Mouse (Mus musculus): ENCODE measurements around the gene Isg20l2. TPM values are rescaled to one million over a fixed set of nuclear protein-coding genes. Genes with fewer than 3 reads are reported as not detected.

The Isg20l2 gene
- polyA plus RNA-seq, 1 experiment from 2014 or later = 43.5 TPM

GRCm38 (mm10) chr3:87924996-87925395 lies 5.1 kb upstream of the Isg20l2 start:
- ATAC-seq = no peak
- Histone ChIP-seq H3K9me3 (ENCODE audit: control insufficient read depth, low read length) (no peaks in the 10 kb centered on the region), H3K4me1 (replicated peaks; ENCODE audit: control insufficient read depth, insufficient read depth, low read length) (peaks cover 18% of the 10 kb centered on the region), H3K4me3 (replicated peaks; ENCODE audit: low read length) (no peak overlapping the region), H3K4me2 (ENCODE audit: low read length) (no peak overlapping the region), H3K27me3 (replicated peaks; ENCODE audit: control insufficient read depth, insufficient read depth, low read length) (no peaks in the 10 kb centered on the region), H3K27ac (ENCODE audit: low read length) (no peak overlapping the region), H3K36me3 (ENCODE audit: control insufficient read depth, insufficient read depth) (peaks cover 26% of the 10 kb centered on the region), H3K9ac (replicated peaks; ENCODE audit: low read depth, low read length) (no peak overlapping the region)
- 88% methylated on average over 7 of the region's 7 CpGs for WGBS

DNA sequence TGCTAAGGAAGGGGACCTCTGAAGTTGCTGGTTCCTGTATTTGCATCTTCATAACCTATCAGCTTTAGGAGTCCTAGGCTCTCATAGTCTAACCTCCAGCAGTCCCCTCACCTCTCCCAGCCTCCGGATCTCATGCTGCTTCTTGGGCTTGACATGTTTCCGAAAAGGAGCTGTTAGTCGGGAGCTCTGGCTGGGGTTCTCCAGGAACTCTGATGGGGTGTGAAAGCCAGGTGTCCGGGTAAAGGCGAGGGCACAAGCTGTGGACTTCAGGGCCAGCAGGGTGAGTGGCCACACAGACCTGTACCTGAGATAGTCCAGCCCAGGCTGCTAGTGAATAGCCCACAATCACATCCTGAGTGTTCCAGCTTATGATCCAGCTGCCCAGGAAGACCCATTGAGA lies 2.7 kb upstream of the Isg20l2 start:
- H3K4me1 ChIP-seq (replicated peaks; ENCODE audit: control insufficient read depth, insufficient read depth, low read length) = peaks cover 26% of the 10 kb centered on the region
- WGBS = 92% methylated on average over 5 of the region's 5 CpGs
- ATAC-seq = no peak
- H3K4me3 ChIP-seq (replicated peaks; ENCODE audit: low read length) = no peak overlapping the region
- peaks cover 30% of the 10 kb centered on the region for H3K36me3 ChIP-seq (ENCODE audit: control insufficient read depth, insufficient read depth)
- no peaks in the 10 kb centered on the region for H3K9me3 ChIP-seq (ENCODE audit: control insufficient read depth, low read length)
- no peaks in the 10 kb centered on the region for H3K27me3 ChIP-seq (replicated peaks; ENCODE audit: control insufficient read depth, insufficient read depth, low read length)
- H3K4me2 ChIP-seq (ENCODE audit: low read length) = no peak overlapping the region
- H3K9ac ChIP-seq (replicated peaks; ENCODE audit: low read depth, low read length) = no peak overlapping the region
- H3K27ac ChIP-seq (ENCODE audit: low read length) = no peak overlapping the region

- Histone ChIP-seq H3K4me2 (ENCODE audit: low read length) (peak overlapping the region; percentile 87), H3K4me1 (replicated peaks; ENCODE audit: control insufficient read depth, insufficient read depth, low read length) (peaks cover 41% of the 10 kb centered on the region), H3K9ac (replicated peaks; ENCODE audit: low read depth, low read length) (peak overlapping the region; percentile 84), H3K27me3 (replicated peaks; ENCODE audit: control insufficient read depth, insufficient read depth, low read length) (no peaks in the 10 kb centered on the region), H3K9me3 (ENCODE audit: control insufficient read depth, low read length) (no peaks in the 10 kb centered on the region), H3K36me3 (ENCODE audit: control insufficient read depth, insufficient read depth) (peaks cover 21% of the 10 kb centered on the region), H3K27ac (ENCODE audit: low read length) (peak overlapping the region; percentile 81), H3K4me3 (replicated peaks; ENCODE audit: low read length) (peak overlapping the region; percentile 84)
- 6% methylated on average over 26 of the region's 26 CpGs for WGBS
- peak; percentile 32; the same call in 1 of the 2 replicates for ATAC-seq
These were observed 605 bp upstream of the Isg20l2 start for GRCm38 (mm10) chr3:87929341-87930077.

DNA sequence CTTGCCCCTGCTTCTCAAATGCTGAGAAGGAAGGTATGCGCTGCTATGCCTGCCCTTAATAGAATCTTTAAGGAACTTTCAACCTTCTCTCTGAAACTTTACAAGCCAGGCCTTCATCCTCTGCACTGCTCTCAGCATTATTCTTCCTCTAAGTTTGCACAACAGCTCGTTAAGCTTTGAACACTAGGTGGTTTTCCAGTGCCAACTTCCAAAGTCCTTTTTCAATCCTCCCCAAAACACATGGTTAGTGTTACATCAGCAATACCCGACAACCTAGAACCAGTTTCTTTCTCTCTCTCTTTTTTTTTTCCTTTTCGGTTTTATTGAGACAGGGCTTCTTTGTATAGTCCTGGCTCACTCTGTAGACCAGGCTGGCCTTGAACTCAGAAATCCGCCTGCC lies 3.9 kb downstream of the Isg20l2 start:
- no peak overlapping the region for H3K9ac ChIP-seq (replicated peaks; ENCODE audit: low read depth, low read length)
- H3K27me3 ChIP-seq (replicated peaks; ENCODE audit: control insufficient read depth, insufficient read depth, low read length) = no peaks in the 10 kb centered on the region
- H3K4me3 ChIP-seq (replicated peaks; ENCODE audit: low read length) = no peak overlapping the region
- no peaks in the 10 kb centered on the region for H3K9me3 ChIP-seq (ENCODE audit: control insufficient read depth, low read length)
- H3K4me2 ChIP-seq (ENCODE audit: low read length) = no peak overlapping the region
- no peak overlapping the region for H3K27ac ChIP-seq (ENCODE audit: low read length)
- H3K36me3 ChIP-seq (ENCODE audit: control insufficient read depth, insufficient read depth) = peaks cover 20% of the 10 kb centered on the region
- no peak for ATAC-seq
- H3K4me1 ChIP-seq (replicated peaks; ENCODE audit: control insufficient read depth, insufficient read depth, low read length) = peaks cover 52% of the 10 kb centered on the region
- 62% methylated on average over 5 of the region's 5 CpGs for WGBS

GRCm38 (mm10) chr3:87934501-87934900 lies 4.4 kb downstream of the Isg20l2 start:
- H3K9me3 ChIP-seq (ENCODE audit: control insufficient read depth, low read length) = no peaks in the 10 kb centered on the region
- 67% methylated on average over 4 of the region's 4 CpGs for WGBS
- peaks cover 20% of the 10 kb centered on the region for H3K36me3 ChIP-seq (ENCODE audit: control insufficient read depth, insufficient read depth)
- no peak overlapping the region for H3K27ac ChIP-seq (ENCODE audit: low read length)
- H3K4me2 ChIP-seq (ENCODE audit: low read length) = no peak overlapping the region
- no peaks in the 10 kb centered on the region for H3K27me3 ChIP-seq (replicated peaks; ENCODE audit: control insufficient read depth, insufficient read depth, low read length)
- no peak for ATAC-seq
- no peak overlapping the region for H3K4me3 ChIP-seq (replicated peaks; ENCODE audit: low read length)
- H3K9ac ChIP-seq (replicated peaks; ENCODE audit: low read depth, low read length) = no peak overlapping the region
- peaks cover 47% of the 10 kb centered on the region for H3K4me1 ChIP-seq (replicated peaks; ENCODE audit: control insufficient read depth, insufficient read depth, low read length)

DNA sequence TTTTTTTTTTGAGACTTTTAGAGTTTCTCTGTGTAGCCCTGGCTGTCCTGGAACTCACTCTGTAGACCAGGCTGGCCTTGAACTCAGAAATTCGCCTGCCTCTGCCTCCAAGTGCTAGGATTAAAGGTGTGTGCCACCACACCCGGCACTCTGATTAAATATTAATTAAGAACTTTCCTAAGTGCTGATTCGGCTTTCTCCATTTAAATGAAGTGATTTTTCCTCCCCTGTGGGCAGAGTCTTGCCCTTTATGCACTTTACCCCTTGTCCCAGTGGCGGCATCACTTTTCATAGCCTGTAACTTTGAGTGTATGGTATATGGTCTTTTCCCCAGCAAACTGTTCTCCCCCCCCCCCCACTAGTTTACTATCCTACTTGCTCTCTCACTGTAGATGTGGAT lies 5.1 kb downstream of the Isg20l2 start:
- Histone ChIP-seq H3K27me3 (replicated peaks; ENCODE audit: control insufficient read depth, insufficient read depth, low read length) (no peaks in the 10 kb centered on the region), H3K9ac (replicated peaks; ENCODE audit: low read depth, low read length) (no peak overlapping the region), H3K4me1 (replicated peaks; ENCODE audit: control insufficient read depth, insufficient read depth, low read length) (peaks cover 47% of the 10 kb centered on the region), H3K36me3 (ENCODE audit: control insufficient read depth, insufficient read depth) (peaks cover 20% of the 10 kb centered on the region), H3K4me2 (ENCODE audit: low read length) (no peak overlapping the region), H3K9me3 (ENCODE audit: control insufficient read depth, low read length) (no peaks in the 10 kb centered on the region), H3K27ac (ENCODE audit: low read length) (no peak overlapping the region), H3K4me3 (replicated peaks; ENCODE audit: low read length) (no peak overlapping the region)
- no peak for ATAC-seq
- WGBS = 79% methylated on average over 4 of the region's 4 CpGs

- no peak overlapping the region for H3K9ac ChIP-seq (replicated peaks; ENCODE audit: low read depth, low read length)
- ATAC-seq = peak; percentile 70
These were observed 5.7 kb downstream of the Isg20l2 start for GRCm38 (mm10) chr3:87935776-87936175.

GRCm38 (mm10) chr3:87940611-87941010 lies 10.5 kb downstream of the Isg20l2 start:
- Histone ChIP-seq H3K9me3 (ENCODE audit: control insufficient read depth, low read length) (no peaks in the 10 kb centered on the region), H3K9ac (replicated peaks; ENCODE audit: low read depth, low read length) (no peak overlapping the region), H3K4me2 (ENCODE audit: low read length) (no peak overlapping the region), H3K36me3 (ENCODE audit: control insufficient read depth, insufficient read depth) (peaks cover 15% of the 10 kb centered on the region), H3K27me3 (replicated peaks; ENCODE audit: control insufficient read depth, insufficient read depth, low read length) (no peaks in the 10 kb centered on the region), H3K4me1 (replicated peaks; ENCODE audit: control insufficient read depth, insufficient read depth, low read length) (peaks cover 11% of the 10 kb centered on the region), H3K27ac (ENCODE audit: low read length) (no peak overlapping the region), H3K4me3 (replicated peaks; ENCODE audit: low read length) (no peak overlapping the region)
- WGBS = 59% methylated on average over 5 of the region's 5 CpGs
- ATAC-seq = no peak

More at GRCm38 (mm10) chr3:87935776-87936175, 5.7 kb downstream of the Isg20l2 start:
- Histone ChIP-seq H3K36me3 (ENCODE audit: control insufficient read depth, insufficient read depth) (peaks cover 22% of the 10 kb centered on the region), H3K27me3 (replicated peaks; ENCODE audit: control insufficient read depth, insufficient read depth, low read length) (no peaks in the 10 kb centered on the region), H3K9me3 (ENCODE audit: control insufficient read depth, low read length) (no peaks in the 10 kb centered on the region), H3K4me1 (replicated peaks; ENCODE audit: control insufficient read depth, insufficient read depth, low read length) (peaks cover 45% of the 10 kb centered on the region), H3K27ac (ENCODE audit: low read length) (no peak overlapping the region), H3K4me3 (replicated peaks; ENCODE audit: low read length) (no peak overlapping the region), H3K4me2 (ENCODE audit: low read length) (no peak overlapping the region)
- 93% methylated on average over 2 of the region's 2 CpGs for WGBS

DNA sequence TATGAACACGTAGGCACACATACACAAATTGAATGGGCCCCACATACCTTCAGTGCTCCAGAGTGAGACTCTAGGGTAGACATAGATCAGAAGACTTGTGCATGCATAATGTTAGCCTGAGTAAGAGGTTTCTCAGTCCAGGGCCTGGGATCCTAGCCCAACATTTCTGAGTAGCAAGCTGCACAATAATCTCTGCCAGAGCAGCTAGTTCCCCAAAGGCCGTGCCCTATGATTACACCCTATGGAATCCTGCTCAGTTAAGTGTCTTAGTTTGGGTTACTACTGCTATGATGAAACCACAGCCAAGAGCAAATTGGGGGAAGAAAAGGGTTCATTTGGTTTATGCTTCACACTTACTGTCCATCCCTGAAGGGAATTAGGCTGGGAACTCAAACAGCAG lies 12.4 kb downstream of the Isg20l2 start:
- Histone ChIP-seq H3K4me3 (replicated peaks; ENCODE audit: low read length) (no peak overlapping the region), H3K27me3 (replicated peaks; ENCODE audit: control insufficient read depth, insufficient read depth, low read length) (no peaks in the 10 kb centered on the region), H3K27ac (ENCODE audit: low read length) (no peak overlapping the region), H3K4me1 (replicated peaks; ENCODE audit: control insufficient read depth, insufficient read depth, low read length) (peaks cover 12% of the 10 kb centered on the region), H3K36me3 (ENCODE audit: control insufficient read depth, insufficient read depth) (peaks cover 15% of the 10 kb centered on the region), H3K9ac (replicated peaks; ENCODE audit: low read depth, low read length) (no peak overlapping the region), H3K9me3 (ENCODE audit: control insufficient read depth, low read length) (no peaks in the 10 kb centered on the region), H3K4me2 (ENCODE audit: low read length) (no peak overlapping the region)
- 97% methylated on average over 2 of the region's 2 CpGs for WGBS
- no peak for ATAC-seq
